Mouse (Mus musculus) central nervous system, embryonic 11.5 days (tissue): ENCODE data around the gene H2al2b. TPM values are rescaled to one million over a fixed set of nuclear protein-coding genes. Genes with fewer than 3 reads are reported as not detected.

Source experiments
- polyA plus RNA-seq: library from polyadenylated mRNA; depleted of rRNA; stranded (reverse); fragments of >200 nt; gene quantifications from 2 replicates; pipeline ENCODE4 v1.2.3, GENCODE M21; 2012; rRNA removed

H2al2b gene
- not detected in 2 replicates for polyA plus RNA-seq

DNA sequence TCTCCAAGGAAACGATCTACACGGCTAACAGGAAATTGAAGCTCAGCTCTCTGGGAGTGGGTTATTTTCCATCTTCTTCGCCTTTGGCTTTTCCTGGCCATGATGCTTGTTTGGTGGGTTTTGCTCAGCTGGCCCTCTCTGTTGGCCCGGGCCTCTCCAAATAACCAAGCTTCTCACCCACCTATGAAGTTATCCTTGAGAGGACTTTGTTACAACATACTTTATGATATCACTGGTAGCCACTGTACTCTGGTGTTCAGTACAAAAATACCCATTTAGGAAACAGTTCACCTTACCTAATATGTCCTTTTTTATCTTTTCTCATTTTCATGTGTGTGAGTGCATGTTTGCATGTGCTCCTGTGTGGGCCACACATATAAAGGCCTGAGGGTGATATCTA, at the start of gene H2al2b:
Gene H2al2b (minus strand): TSS at position 101 of the 400 bp plus-strand sequence.

Other genes with a start within 250 kb of the H2al2b start
- gene H2al2c, start 121.6 kb downstream of the H2al2b start, polyA plus RNA-seq, result not detected in 2 replicates
- gene Sry, start 57.0 kb downstream of the H2al2b start, polyA plus RNA-seq, result not detected in 2 replicates
- gene Gm4064, start 75.5 kb upstream of the H2al2b start, polyA plus RNA-seq, result 0.11 TPM in 1 of 2 replicates, not detected in the other
- 0.02 TPM in 1 of 2 replicates, not detected in the other for gene Rbmy, start 110.0 kb upstream of the H2al2b start, polyA plus RNA-seq
- gene Gm10256, start 110.0 kb upstream of the H2al2b start, polyA plus RNA-seq, result not detected in 2 replicates
- gene Gm10352, start 180.3 kb upstream of the H2al2b start, polyA plus RNA-seq, result 0.07 TPM in 1 of 2 replicates, not detected in the other
- not detected in 2 replicates for gene Gm29289, start 211.9 kb upstream of the H2al2b start, polyA plus RNA-seq